Mouse (Mus musculus): ENCODE data around the gene Ttyh2. TPM values are rescaled to one million over a fixed set of nuclear protein-coding genes. Genes with fewer than 3 reads are reported as not detected.
A peak's percentile ranks its signal among the peaks of the same experiment; 100 is the strongest.
"Not testable (repeated sequence)": the region's sequence is repeated elsewhere in the genome, so short reads cannot be mapped to it uniquely, and the experiment has no call there.

Gene Ttyh2
- total and polyA plus RNA-seq, 2 experiments: 25.6 to 66.9 TPM

DNA sequence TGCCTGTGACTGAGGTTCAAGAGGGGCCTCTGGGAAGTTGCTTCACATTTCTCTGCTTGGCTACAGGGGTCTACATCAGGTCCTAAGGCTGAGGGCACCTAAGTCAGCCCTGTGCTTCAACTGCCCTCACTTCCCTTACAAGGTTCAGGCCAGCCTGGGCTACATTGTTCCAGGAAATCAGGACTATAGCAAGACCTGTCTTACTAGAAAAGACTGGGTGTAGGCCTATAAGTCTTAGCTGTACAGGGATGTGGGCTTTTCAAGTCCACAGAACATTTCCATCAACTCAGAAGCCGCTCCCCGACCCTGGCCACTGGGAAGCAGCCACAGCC, 1.5 kb upstream of the Ttyh2 start:
- no peak for DNase-seq (ENCODE audit: extremely low read depth, low read depth, low spot score)
- no peak for TF ChIP-seq CTCF (IDR thresholded peaks at IDR 0.05; ENCODE audit: low read depth, low read length)
- TF ChIP-seq POLR2A (IDR thresholded peaks at IDR 0.05; ENCODE audit: extremely low read depth, insufficient read depth, low read length): no peak
- 92% methylated on average over 2 of the region's 2 CpGs for WGBS
- Histone ChIP-seq H3K9ac (ENCODE audit: low read depth, low read length) (no peak overlapping the region), H3K36me3 (ENCODE audit: control insufficient read depth, insufficient read depth, low read length) (peaks cover 15% of the 10 kb centered on the region; the same call in 1 of the 2 replicates), H3K27ac (replicated peaks; ENCODE audit: insufficient read depth, low read depth, low read length) (no peak overlapping the region), H3K4me1 (ENCODE audit: control insufficient read depth, insufficient read depth, low read length) (peaks cover 16% of the 10 kb centered on the region), H3K79me2 (ENCODE audit: control insufficient read depth, insufficient read depth, low read length) (peaks cover 16% of the 10 kb centered on the region; the same call in 1 of the 2 replicates), H3K27me3 (ENCODE audit: control insufficient read depth, insufficient read depth, low read length) (no peaks in the 10 kb centered on the region), H3K4me3 (ENCODE audit: insufficient read depth, low read depth, low read length) (no peak overlapping the region)

DNA sequence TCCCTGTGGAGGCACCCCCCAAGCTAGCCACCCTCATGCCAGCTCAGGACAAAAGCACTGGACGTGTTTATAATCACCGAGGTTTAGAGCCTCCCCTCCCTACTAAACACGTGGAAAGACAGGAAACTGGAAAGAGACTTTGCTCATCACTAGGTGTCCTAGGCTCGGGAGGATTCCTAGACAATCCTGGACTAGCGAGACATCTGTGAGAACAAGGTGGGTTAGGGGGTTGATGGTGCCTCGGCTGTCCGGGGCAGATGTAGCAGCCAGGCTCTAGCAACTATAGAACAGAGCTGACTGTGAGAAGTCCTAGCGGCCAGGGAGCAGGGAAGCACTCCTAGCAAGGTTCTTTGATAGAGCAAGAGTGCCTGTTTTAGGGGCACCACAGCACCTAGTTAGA, 1.1 kb upstream of the Ttyh2 start:
- no peaks in the 10 kb centered on the region for H3K27me3 ChIP-seq (ENCODE audit: control insufficient read depth, insufficient read depth, low read length)
- no peak overlapping the region for H3K9ac ChIP-seq (ENCODE audit: low read depth, low read length)
- 66% methylated on average over 8 of the region's 8 CpGs for WGBS
- peaks cover 17% of the 10 kb centered on the region; the same call in 1 of the 2 replicates for H3K79me2 ChIP-seq (ENCODE audit: control insufficient read depth, insufficient read depth, low read length)
- H3K4me3 ChIP-seq (ENCODE audit: insufficient read depth, low read depth, low read length): no peak overlapping the region
- no peak overlapping the region for H3K27ac ChIP-seq (replicated peaks; ENCODE audit: insufficient read depth, low read depth, low read length)
- TF ChIP-seq POLR2A (IDR thresholded peaks at IDR 0.05; ENCODE audit: extremely low read depth, insufficient read depth, low read length) (no peak), CTCF (IDR thresholded peaks at IDR 0.05; ENCODE audit: low read depth, low read length) (no peak)
- H3K36me3 ChIP-seq (ENCODE audit: control insufficient read depth, insufficient read depth, low read length): peaks cover 15% of the 10 kb centered on the region; the same call in 1 of the 2 replicates
- DNase-seq (ENCODE audit: extremely low read depth, low read depth, low spot score): no peak
- peaks cover 17% of the 10 kb centered on the region for H3K4me1 ChIP-seq (ENCODE audit: control insufficient read depth, insufficient read depth, low read length)

DNA sequence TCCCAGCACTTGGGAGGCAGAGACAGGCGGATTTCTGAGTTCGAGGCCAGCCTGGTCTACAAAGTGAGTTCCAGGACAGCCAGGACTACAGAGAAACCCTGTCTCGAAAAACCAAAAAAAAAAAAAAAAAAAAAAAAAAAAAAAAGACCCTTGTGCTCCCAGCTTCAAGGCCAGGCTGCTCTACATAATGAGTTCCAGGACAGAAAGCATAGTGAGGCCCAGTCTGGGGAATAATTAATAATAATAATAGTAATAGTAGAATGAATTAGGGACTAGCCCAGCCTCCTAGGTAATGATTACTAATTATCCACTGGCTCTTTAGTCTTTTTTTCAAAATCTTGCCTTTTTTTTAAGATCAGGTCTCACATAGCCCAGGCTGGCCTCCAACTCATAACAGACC, 435 bp upstream of the Ttyh2 start:
- H3K9ac ChIP-seq (ENCODE audit: low read depth, low read length); H3K4me3 ChIP-seq (ENCODE audit: insufficient read depth, low read depth, low read length); H3K27ac ChIP-seq (replicated peaks; ENCODE audit: insufficient read depth, low read depth, low read length); H3K27me3 ChIP-seq (ENCODE audit: control insufficient read depth, insufficient read depth, low read length); DNase-seq (ENCODE audit: extremely low read depth, low read depth, low spot score): not testable (repeated sequence)
- H3K36me3 ChIP-seq (ENCODE audit: control insufficient read depth, insufficient read depth, low read length): peaks cover 15% of the 10 kb centered on the region; the same call in 1 of the 2 replicates
- H3K79me2 ChIP-seq (ENCODE audit: control insufficient read depth, insufficient read depth, low read length): peaks cover 18% of the 10 kb centered on the region; the same call in 1 of the 2 replicates
- H3K4me1 ChIP-seq (ENCODE audit: control insufficient read depth, insufficient read depth, low read length): peaks cover 21% of the 10 kb centered on the region
- 100% methylated on average over 2 of the region's 3 CpGs for WGBS

DNA sequence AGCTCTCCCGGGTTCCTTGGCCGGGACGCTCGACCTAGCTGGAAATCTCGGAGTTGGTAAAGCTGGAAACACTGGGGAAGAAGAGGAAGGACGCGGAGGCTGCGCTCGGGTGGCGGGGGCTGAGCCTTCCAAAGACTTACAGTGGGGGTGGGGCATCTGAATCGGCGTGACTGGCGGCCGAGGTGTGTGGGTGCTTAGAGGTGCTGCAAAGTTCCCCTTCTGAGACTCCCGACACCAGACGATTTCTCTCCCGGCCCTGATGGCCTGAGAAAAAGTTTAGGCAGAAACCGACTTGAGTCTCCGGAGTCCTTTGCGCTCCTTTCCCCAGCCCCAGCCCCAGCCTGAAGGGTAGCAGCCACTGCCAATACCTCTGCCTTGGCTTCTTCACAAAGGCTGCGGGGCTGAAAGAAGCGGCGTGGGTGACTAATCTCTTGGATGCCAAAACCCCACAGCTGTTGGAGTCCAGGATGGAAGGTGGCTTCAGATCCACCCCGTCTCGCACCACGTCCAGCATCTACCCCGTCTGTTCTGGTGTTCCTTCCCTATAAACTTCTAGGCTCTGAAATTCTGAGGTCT, 683 bp downstream of the Ttyh2 start:
- H3K9ac ChIP-seq (ENCODE audit: low read depth, low read length): peak overlapping the region; percentile 81
- peaks cover 30% of the 10 kb centered on the region for H3K4me1 ChIP-seq (ENCODE audit: control insufficient read depth, insufficient read depth, low read length)
- no peaks in the 10 kb centered on the region for H3K27me3 ChIP-seq (ENCODE audit: control insufficient read depth, insufficient read depth, low read length)
- H3K36me3 ChIP-seq (ENCODE audit: control insufficient read depth, insufficient read depth, low read length): peaks cover 15% of the 10 kb centered on the region; the same call in 1 of the 2 replicates
- peak overlapping the region; percentile 85 for H3K27ac ChIP-seq (replicated peaks; ENCODE audit: insufficient read depth, low read depth, low read length)
- DNase-seq (ENCODE audit: extremely low read depth, low read depth, low spot score): peak; percentile 45
- TF ChIP-seq POLR2A (IDR thresholded peaks at IDR 0.05; ENCODE audit: extremely low read depth, insufficient read depth, low read length): no peak
- no peak for TF ChIP-seq CTCF (IDR thresholded peaks at IDR 0.05; ENCODE audit: low read depth, low read length)
- WGBS: 2% methylated on average over 27 of the region's 27 CpGs
- peak overlapping the region; percentile 78 for H3K4me3 ChIP-seq (ENCODE audit: insufficient read depth, low read depth, low read length)
- peaks cover 18% of the 10 kb centered on the region; the same call in 1 of the 2 replicates for H3K79me2 ChIP-seq (ENCODE audit: control insufficient read depth, insufficient read depth, low read length)

DNA sequence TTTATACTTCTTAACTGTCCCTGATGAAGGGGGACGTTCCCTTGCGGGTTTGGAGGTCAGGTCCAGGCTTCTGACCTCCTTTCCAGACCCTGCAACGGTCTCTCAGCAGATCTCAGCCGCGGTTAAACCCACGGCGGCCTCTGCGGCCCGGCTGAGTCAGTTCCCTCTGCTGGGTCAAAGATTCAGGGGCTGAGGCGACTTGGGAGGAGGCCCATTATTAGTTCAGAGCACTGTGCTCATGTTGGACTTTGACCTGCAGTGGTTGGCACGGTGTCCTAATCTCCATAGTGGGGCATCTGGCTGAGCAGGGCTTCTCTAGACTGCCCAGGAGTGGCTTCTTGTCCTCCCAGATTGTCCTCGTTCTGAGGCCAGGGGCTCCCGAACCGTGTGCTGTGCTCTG, 1.2 kb downstream of the Ttyh2 start:
- Histone ChIP-seq H3K79me2 (ENCODE audit: control insufficient read depth, insufficient read depth, low read length) (peaks cover 18% of the 10 kb centered on the region; the same call in 1 of the 2 replicates), H3K4me3 (ENCODE audit: insufficient read depth, low read depth, low read length) (peak overlapping the region; percentile 78), H3K27me3 (ENCODE audit: control insufficient read depth, insufficient read depth, low read length) (no peaks in the 10 kb centered on the region), H3K4me1 (ENCODE audit: control insufficient read depth, insufficient read depth, low read length) (peaks cover 35% of the 10 kb centered on the region), H3K36me3 (ENCODE audit: control insufficient read depth, insufficient read depth, low read length) (peaks cover 12% of the 10 kb centered on the region; the same call in 1 of the 2 replicates), H3K27ac (replicated peaks; ENCODE audit: insufficient read depth, low read depth, low read length) (peak overlapping the region; percentile 85), H3K9ac (ENCODE audit: low read depth, low read length) (peak overlapping the region; percentile 81)
- 4% methylated on average over 14 of the region's 14 CpGs for WGBS
- peak; percentile 93 for DNase-seq (ENCODE audit: extremely low read depth, low read depth, low spot score)
- TF ChIP-seq POLR2A (IDR thresholded peaks at IDR 0.05; ENCODE audit: extremely low read depth, insufficient read depth, low read length): no peak
- no peak for TF ChIP-seq CTCF (IDR thresholded peaks at IDR 0.05; ENCODE audit: low read depth, low read length)

DNA sequence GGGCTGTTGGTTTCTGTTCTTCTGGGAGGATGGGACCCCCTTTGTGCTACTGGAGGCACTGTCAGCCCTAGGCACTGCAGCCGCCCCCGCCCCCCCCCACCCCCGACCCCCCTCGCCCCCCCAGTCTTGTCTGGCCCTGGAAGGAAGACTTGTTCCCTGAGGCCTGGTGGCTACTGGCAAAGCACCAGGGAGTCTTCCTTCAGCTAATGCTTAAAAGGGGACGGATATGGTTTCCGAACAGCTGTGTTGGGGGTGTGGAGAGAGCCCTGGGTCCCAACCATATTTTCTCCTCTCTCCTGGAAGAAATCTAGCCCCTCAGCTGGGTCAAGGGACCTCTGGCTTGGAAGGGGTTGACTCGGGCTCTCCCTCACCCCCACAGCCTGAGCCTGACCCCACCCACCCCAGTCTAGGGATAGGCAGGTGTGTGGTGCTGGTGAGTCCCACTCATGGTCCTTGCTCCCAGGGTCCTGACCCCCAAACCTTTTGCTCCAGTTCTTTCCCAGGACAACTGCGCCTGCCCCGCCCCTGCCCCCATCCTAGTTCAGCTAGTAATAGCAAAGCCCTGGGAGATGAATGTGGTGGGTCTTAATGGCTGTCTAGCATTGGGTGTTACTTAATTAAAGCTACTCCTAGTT, 1.8 kb downstream of the Ttyh2 start:
- DNase-seq (ENCODE audit: extremely low read depth, low read depth, low spot score): no peak

More for the DNA sequence above, 1.8 kb downstream of the Ttyh2 start:
- no peak for TF ChIP-seq CTCF (IDR thresholded peaks at IDR 0.05; ENCODE audit: low read depth, low read length)
- no peak for TF ChIP-seq POLR2A (IDR thresholded peaks at IDR 0.05; ENCODE audit: extremely low read depth, insufficient read depth, low read length)
- WGBS: 43% methylated on average over 9 of the region's 9 CpGs
- peak overlapping the region; percentile 63 for H3K27ac ChIP-seq (replicated peaks; ENCODE audit: insufficient read depth, low read depth, low read length)
- peaks cover 35% of the 10 kb centered on the region for H3K4me1 ChIP-seq (ENCODE audit: control insufficient read depth, insufficient read depth, low read length)
- peaks cover 8% of the 10 kb centered on the region; the same call in 1 of the 2 replicates for H3K36me3 ChIP-seq (ENCODE audit: control insufficient read depth, insufficient read depth, low read length)
- H3K27me3 ChIP-seq (ENCODE audit: control insufficient read depth, insufficient read depth, low read length): no peaks in the 10 kb centered on the region
- H3K9ac ChIP-seq (ENCODE audit: low read depth, low read length): peak overlapping the region; percentile 70
- peak overlapping the region; percentile 78 for H3K4me3 ChIP-seq (ENCODE audit: insufficient read depth, low read depth, low read length)
- H3K79me2 ChIP-seq (ENCODE audit: control insufficient read depth, insufficient read depth, low read length): peaks cover 19% of the 10 kb centered on the region; the same call in 1 of the 2 replicates

Measured in liver, adult 2 months (tissue).